ENCODE assay signal across 21 mouse cellular contexts in genomic region chr17:24865776-24866175, GRCm38 (mm10). TPM values are rescaled to one million over a fixed set of nuclear protein-coding genes. Genes with fewer than 3 reads are reported as not detected.
DNase-seq lines count a peak whose midpoint lies in the region; ATAC-seq and TF ChIP-seq lines count a peak whose summit lies in the region.
"Had no signal": no experiment of that assay in that cellular context is flagged by ENCODE, and none has a peak within 500 bp of the region (broad histone marks: within the 10 kb centered on the region; RNA-seq: fewer than 3 reads in every experiment).

Igfals (plus strand) TSS chr17:24865997.

- no peaks in the 10 kb centered on the region for H3K27me3 ChIP-seq in forebrain, embryonic 13.5 days
- no peaks in the 10 kb centered on the region for H3K27me3 ChIP-seq in forebrain, embryonic 10.5 days (ENCODE audit: poor library complexity, severe bottlenecking)
- H3K27me3 ChIP-seq in cerebellum, adult 2 months (ENCODE audit: control insufficient read depth, insufficient read depth, low read length) = no peaks in the 10 kb centered on the region
- H3K27me3 ChIP-seq: midbrain, embryonic 15.5 days had no signal

- H3K4me1 ChIP-seq in forebrain, embryonic 13.5 days = no peaks in the 10 kb centered on the region
- H3K4me1 ChIP-seq in forebrain, embryonic 10.5 days = no peaks in the 10 kb centered on the region
- H3K4me1 ChIP-seq in cerebellum, adult 2 months (ENCODE audit: control insufficient read depth, insufficient read depth, low read length) = peaks cover 20% of the 10 kb centered on the region
- H3K4me1 ChIP-seq in lung, adult 2 months (ENCODE audit: control insufficient read depth, insufficient read depth, low read length) = no peaks in the 10 kb centered on the region
- H3K4me1 ChIP-seq: heart, embryonic 10.5 days; megakaryocyte, embryonic 14.5 days; midbrain, embryonic 15.5 days had no signal

- TF ChIP-seq POLR2A in cerebellum, adult 2 months (IDR thresholded peaks at IDR 0.05; ENCODE audit: borderline replicate concordance, insufficient read depth, low read length) = peak; percentile 46; the same call in 1 of the 2 replicates
- no peak for TF ChIP-seq POLR2A in lung, adult 2 months (IDR thresholded peaks at IDR 0.05; ENCODE audit: borderline replicate concordance, extremely low read depth, low read depth, low read length)

- peaks cover 39% of the 10 kb centered on the region for H3K36me3 ChIP-seq in forebrain, embryonic 13.5 days (ENCODE audit: poor library complexity, severe bottlenecking)
- peaks cover 22% of the 10 kb centered on the region for H3K36me3 ChIP-seq in forebrain, embryonic 10.5 days (replicated peaks)

- no peak for ATAC-seq in forebrain, embryonic 13.5 days
- ATAC-seq: forebrain, embryonic 16.5 days; hindbrain, embryonic 16.5 days; midbrain, embryonic 15.5 days had no signal

- DNase-seq in forebrain, embryonic 10.5 days (ENCODE audit: extremely low spot score, low spot score) = no peak
- no peak for DNase-seq in layer of hippocampus, adult 2 months (ENCODE audit: low spot score in 2 of 2)
- no peak for DNase-seq in layer of hippocampus, adult 9-10 months (ENCODE audit: low spot score)
- DNase-seq in cerebellum, adult 2 months = peak; percentile 90 to 92
- no peak for DNase-seq in gonadal fat pad, adult 2 months (ENCODE audit: low read depth)
- DNase-seq in lung, adult 2 months = no peak
- DNase-seq: adrenal gland, adult 8-10 months; B cell, adult 2 months; heart, postnatal 14 days; kidney, adult 18-20 months; left cerebral cortex, postnatal 4 days; lung, postnatal 14 days; retina, postnatal 1 day; thymus, postnatal 4 days had no signal

- 0 out of 2 replicates have a peak within 1 kb of the TSS, but pooled peaks have one; percentile 26 for H3K9ac ChIP-seq in forebrain, embryonic 13.5 days
- H3K9ac ChIP-seq: liver, embryonic 14.5 days; midbrain, embryonic 15.5 days had no signal

- no peak for TF ChIP-seq CTCF in layer of hippocampus, adult 2 months (conservative IDR thresholded peaks at IDR 0.05)
- no peak for TF ChIP-seq CTCF in cerebellum, adult 2 months (IDR thresholded peaks at IDR 0.05; ENCODE audit: borderline replicate concordance, insufficient read depth, low read depth, low read length)
- TF ChIP-seq CTCF in lung, adult 2 months (IDR thresholded peaks at IDR 0.05; ENCODE audit: insufficient read depth, low read length) = no peak

- 89% methylated on average over 8 of the region's 8 CpGs for WGBS in forebrain, embryonic 13.5 days
- 88% methylated on average over 8 of the region's 8 CpGs for WGBS in forebrain, embryonic 10.5 days
- WGBS in cerebellum, adult 2 months = 17% methylated on average over 8 of the region's 8 CpGs
- 91% methylated on average over 8 of the region's 8 CpGs for WGBS in lung, adult 2 months

- no peak within 1 kb of the TSS for H3K4me3 ChIP-seq in forebrain, embryonic 13.5 days
- no peak within 1 kb of the TSS for H3K4me3 ChIP-seq in forebrain, embryonic 10.5 days
- no peak within 1 kb of the TSS for H3K4me3 ChIP-seq in layer of hippocampus, adult 2 months
- H3K4me3 ChIP-seq in cerebellum, adult 2 months (replicated peaks; ENCODE audit: insufficient read depth, low read depth, low read length) = peak within 1 kb of the TSS; percentile 48
- H3K4me3 ChIP-seq in lung, adult 2 months (replicated peaks; ENCODE audit: extremely low read depth, low read depth, low read length) = no peak within 1 kb of the TSS
- H3K4me3 ChIP-seq: heart, embryonic 10.5 days; megakaryocyte, embryonic 14.5 days; midbrain, embryonic 15.5 days had no signal

- no peak within 1 kb of the TSS for H3K27ac ChIP-seq in forebrain, embryonic 13.5 days
- H3K27ac ChIP-seq in forebrain, embryonic 10.5 days = no peak within 1 kb of the TSS
- H3K27ac ChIP-seq in layer of hippocampus, adult 2 months = peak within 1 kb of the TSS; percentile 82; the same call in 1 of the 2 replicates
- H3K27ac ChIP-seq in cerebellum, adult 2 months (ENCODE audit: insufficient read depth, low read length) = peak within 1 kb of the TSS; percentile 67
- H3K27ac ChIP-seq: heart, embryonic 10.5 days; liver, embryonic 14.5 days; midbrain, embryonic 15.5 days had no signal

- H3K4me2 ChIP-seq in forebrain, embryonic 13.5 days = no peak within 1 kb of the TSS
- H3K4me2 ChIP-seq: midbrain, embryonic 15.5 days had no signal

- no peaks in the 10 kb centered on the region for H3K9me3 ChIP-seq in forebrain, embryonic 13.5 days (replicated peaks)
- H3K9me3 ChIP-seq in forebrain, embryonic 10.5 days = no peaks in the 10 kb centered on the region
- H3K9me3 ChIP-seq: heart, embryonic 10.5 days; megakaryocyte, embryonic 14.5 days; midbrain, embryonic 15.5 days had no signal

RNA-seq across cellular contexts. Expression of gene Igfals, which starts in this region (rescaled TPM):
- 0.17 and 0.25 TPM in 2 replicates for polyA plus RNA-seq in forebrain, embryonic 13.5 days (2015; fragmentation: Nextera tagmentation; extraction: Ambion mirVana)
- polyA plus RNA-seq in forebrain, embryonic 10.5 days (2016; fragmentation: Nextera tagmentation; extraction: Ambion mirVana) = 0.17 and 0.36 TPM in 2 replicates
- total RNA-seq in layer of hippocampus, adult 2 months (2021) = under 1 TPM in 1 of 2 experiments, not detected in 1; 0.34 TPM
- polyA plus RNA-seq in cerebellum, adult 2 months (2012; rRNA removed) = 0.11 and 0.27 TPM in 2 replicates
- polyA plus RNA-seq in gonadal fat pad, adult 2 months (2012; rRNA removed) = 18.9 and 70.3 TPM in 2 replicates
- polyA plus RNA-seq in lung, adult 2 months (2012; rRNA removed) = 3.0 and 3.9 TPM in 2 replicates
- polyA plus RNA-seq: hindbrain, embryonic 16.5 days had no signal

Comparison
In these comparisons a context has a peak if more than half of its experiments do, and no peak if none do; other contexts are left out.
1. Peak in DNase-seq, H3K4me3 ChIP-seq and H3K27ac ChIP-seq in cerebellum, adult 2 months; RNA of the gene not detected or under 1 TPM.